Mouse (Mus musculus) heart, postnatal 25 days (tissue): ENCODE results near the gene Tgfb2. TPM values are rescaled to one million over a fixed set of nuclear protein-coding genes. Genes with fewer than 3 reads are reported as not detected.

Experiments used
- DNase-seq: peaks from one replicate; pipeline ENCODE4 v3.0.0; 2022; ENCODE audit warnings: low spot score
- intact Hi-C: fragments of 180-260 bp; cut with DNase I; formaldehyde crosslinking; loops from one replicate; pipeline ENCODE4 v1.15.1; 2025
- total RNA-seq, 2 experiments: library from RNA; stranded (reverse); gene quantifications; 2 replicates each; pipeline ENCODE4 v1.2.3; 2021

Tgfb2 gene
- total RNA-seq, 2 experiments from 2014 or later = 5.3 to 6.5 TPM

- DNase-seq = no peak
- intact Hi-C loops = loop anchor here (5.0 kb wide), 1 partner anchor 53 kb away; no protein-coding TSS in a partner anchor
These were observed 100.2 kb downstream of the Tgfb2 start for GRCm38 (mm10) chr1:186605635-186606034.

DNA sequence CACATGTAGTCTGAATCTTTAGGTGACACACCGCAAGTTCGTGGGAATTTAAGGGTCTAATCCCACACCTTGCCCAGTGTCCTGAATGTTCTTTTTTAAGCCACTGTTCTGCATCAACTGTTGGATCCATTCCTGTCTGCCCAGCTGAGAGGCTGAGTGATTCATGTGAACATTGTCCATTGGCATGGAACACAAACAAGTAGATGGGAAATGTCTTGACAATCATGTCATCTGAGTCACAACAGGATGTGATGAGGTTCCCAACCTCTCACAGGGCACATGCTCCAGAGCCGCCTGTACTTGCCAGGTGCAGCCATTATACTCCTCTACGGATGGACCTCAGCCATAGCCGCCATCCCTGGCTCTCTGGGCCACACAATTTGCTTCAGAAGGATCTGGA, 101.7 kb downstream of the Tgfb2 start:
- intact Hi-C loops = no loop called here
- no peak for DNase-seq

DNA sequence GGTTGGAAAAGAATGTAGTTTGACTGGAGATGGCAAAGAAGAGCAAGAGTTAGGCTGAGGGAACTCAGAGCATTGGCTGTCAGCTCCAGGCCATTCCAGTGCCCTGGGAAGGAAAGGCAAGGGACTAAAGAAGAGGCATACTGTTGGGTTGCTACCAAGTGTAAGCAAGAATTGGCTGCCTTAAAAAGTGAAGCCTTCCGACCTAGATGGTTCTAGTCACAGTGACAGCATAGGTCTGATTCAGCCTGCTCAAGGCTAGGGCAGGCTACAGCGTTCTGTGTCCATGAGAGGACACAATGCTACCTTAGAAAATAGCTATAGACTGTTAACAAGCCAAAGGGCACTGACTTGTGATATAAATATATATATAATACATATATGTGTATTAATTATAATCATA, 117.6 kb downstream of the Tgfb2 start:
- DNase-seq = no peak
- intact Hi-C loops = no loop called here

- intact Hi-C loops = no loop called here
These were observed 118.6 kb downstream of the Tgfb2 start for GRCm38 (mm10) chr1:186587065-186587804.

GRCm38 (mm10) chr1:186585571-186586164, 120.1 kb downstream of the Tgfb2 start:
- no peak for DNase-seq
- intact Hi-C loops = no loop called here

More at GRCm38 (mm10) chr1:186587065-186587804, 118.6 kb downstream of the Tgfb2 start:
- DNase-seq = peak; percentile 37

DNA sequence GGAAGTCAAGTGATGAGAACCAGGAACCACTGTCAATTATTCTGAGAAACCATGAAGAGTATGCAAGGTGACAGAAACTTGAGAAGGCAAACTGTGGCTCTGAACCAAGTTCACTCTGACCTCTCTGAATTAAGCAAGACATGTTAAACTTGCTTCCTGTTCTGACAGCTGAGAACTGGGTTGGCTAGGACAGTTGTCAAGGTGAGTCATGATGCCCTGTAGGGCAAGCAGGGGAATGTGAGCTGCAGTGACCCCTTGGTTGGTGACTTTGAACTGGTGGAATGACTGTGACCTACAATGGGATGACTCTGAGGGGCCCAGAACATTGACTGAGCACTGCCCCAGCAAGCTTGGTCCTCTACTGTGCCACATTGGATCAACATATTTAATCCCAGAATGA, 121.9 kb downstream of the Tgfb2 start:
- no peak for DNase-seq
- intact Hi-C loops = no loop called here

DNA sequence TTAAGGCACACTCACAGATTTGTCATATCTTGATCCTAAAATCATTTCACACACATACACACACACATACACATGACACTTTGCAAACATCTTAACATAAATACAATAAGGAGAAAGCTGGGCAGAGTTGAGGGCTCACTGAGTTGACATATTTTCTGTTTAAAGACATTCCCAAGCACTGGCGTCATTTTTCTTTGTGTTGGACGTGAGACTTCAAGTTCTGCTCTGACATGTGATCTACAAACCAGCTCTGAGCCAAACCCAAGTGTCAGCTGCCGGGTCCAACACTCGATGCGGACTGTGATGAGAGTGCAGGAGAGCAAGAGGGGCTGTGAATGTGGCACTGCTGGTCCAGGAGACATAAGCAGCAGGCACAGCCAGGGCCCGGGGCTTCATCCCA, 123.7 kb downstream of the Tgfb2 start:
- no peak for DNase-seq
- intact Hi-C loops = no loop called here

DNA sequence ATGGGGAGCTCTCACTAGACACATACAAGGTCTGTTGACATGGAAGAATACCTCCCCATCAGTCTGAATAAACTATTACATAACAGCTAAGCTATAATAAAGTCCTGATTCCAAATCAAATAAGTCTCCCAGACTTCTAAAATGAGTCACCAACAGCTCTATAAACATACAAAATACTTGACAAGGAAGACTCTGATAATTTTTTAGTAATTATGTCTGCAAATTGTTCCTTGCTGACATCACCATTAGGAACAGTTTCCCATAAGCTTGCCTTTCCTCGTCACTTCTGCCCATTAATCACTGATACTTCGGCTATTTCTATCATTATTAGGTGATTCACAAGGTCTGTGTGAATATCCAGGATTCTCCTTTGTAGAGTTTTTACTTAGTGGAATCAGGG, 124.1 kb downstream of the Tgfb2 start:
- intact Hi-C loops = no loop called here
- DNase-seq = no peak

DNA sequence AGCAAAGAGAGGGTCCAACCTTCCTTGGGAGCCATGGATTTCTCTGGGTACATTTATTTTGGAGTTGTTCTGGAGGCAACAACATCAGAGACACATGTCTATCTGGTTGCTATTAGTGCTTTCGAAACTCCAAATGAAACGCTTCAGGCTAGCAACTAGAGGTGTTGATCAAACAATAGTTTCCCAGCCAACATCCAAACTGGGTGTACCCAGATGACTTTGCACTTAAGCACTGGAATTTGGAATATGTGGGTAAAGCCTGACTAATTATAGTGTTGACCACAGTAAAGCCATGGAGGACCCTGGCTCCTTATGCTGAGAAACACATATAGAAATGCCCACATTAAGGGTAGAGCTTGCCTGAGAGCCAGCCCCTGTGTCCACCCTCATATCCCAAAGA, 124.7 kb downstream of the Tgfb2 start:
- intact Hi-C loops = no loop called here
- DNase-seq = no peak

DNA sequence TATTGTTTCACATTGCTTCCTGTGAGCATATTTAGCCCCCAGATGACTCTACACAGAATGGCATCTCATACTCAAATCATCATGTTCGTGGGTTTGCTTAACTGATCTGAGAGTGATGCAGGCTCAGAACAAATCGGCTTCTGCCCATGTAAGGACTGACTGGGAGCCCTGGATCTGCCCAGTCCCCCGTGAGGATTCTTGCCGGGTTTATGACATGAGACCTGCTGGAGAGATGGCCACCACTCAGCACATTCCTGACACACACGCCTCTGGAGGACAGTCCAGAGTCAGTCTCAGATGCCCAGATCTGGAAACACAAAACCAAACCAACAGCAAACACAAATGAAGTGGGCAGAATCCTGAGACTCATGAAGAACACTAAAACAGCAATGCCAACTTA, 128.5 kb downstream of the Tgfb2 start:
- no peak for DNase-seq
- intact Hi-C loops = no loop called here

GRCm38 (mm10) chr1:186575629-186576028, 130.2 kb downstream of the Tgfb2 start:
- intact Hi-C loops = no loop called here
- DNase-seq = no peak

- intact Hi-C loops = no loop called here
- DNase-seq = no peak
These were observed 130.7 kb downstream of the Tgfb2 start for GRCm38 (mm10) chr1:186575074-186575473.

Other genes with a start within 250 kb of the Tgfb2 start
- gene Rrp15, start 43.4 kb upstream of the Tgfb2 start, total RNA-seq = 1 to 10 TPM; 8.4 to 9.2 TPM